Mouse (Mus musculus) limb, embryonic 15.5 days (tissue): Measurements from ENCODE around the gene Tanc1. TPM values are rescaled to one million over a fixed set of nuclear protein-coding genes. Genes with fewer than 3 reads are reported as not detected.

Experiments
- ATAC-seq: fragments of 200-750 bp; cut with Nextera tagmentation; 2 replicates; pipeline ENCODE4 v1.8.0; 2017; ENCODE audit warnings: low read depth, moderate TSS enrichment; ENCODE audit not compliant: insufficient number of reproducible peaks, low FRiP score, low TSS enrichment
- H3K27ac ChIP-seq: fragments of 300-500 bp; sonication (generic); 2 replicates; pipeline ENCODE4 v1.5.1; 2015; ENCODE audit warnings: moderate library complexity, mild to moderate bottlenecking, inconsistent platforms
- H3K27me3 ChIP-seq: fragments of 300-500 bp; sonication (generic); 2 replicates; pipeline ENCODE4 v1.6.1; 2015; ENCODE audit warnings: inconsistent platforms
- H3K36me3 ChIP-seq: fragments of 300-500 bp; sonication (generic); 2 replicates; pipeline ENCODE4 v1.6.1; 2015; ENCODE audit warnings: inconsistent platforms
- H3K4me1 ChIP-seq: fragments of 300-500 bp; sonication (generic); 2 replicates; pipeline ENCODE4 v1.6.1; 2015; ENCODE audit warnings: inconsistent platforms
- H3K4me2 ChIP-seq: fragments of 300-500 bp; sonication (generic); 2 replicates; pipeline ENCODE4 v1.6.1; 2015; ENCODE audit warnings: mild to moderate bottlenecking, inconsistent platforms
- H3K4me3 ChIP-seq: fragments of 300-500 bp; sonication (generic); 2 replicates; pipeline ENCODE4 v1.5.1; 2015; ENCODE audit warnings: mild to moderate bottlenecking, inconsistent platforms
- H3K9ac ChIP-seq: fragments of 300-500 bp; sonication (generic); 2 replicates; pipeline ENCODE4 v1.6.1; 2015; ENCODE audit warnings: inconsistent platforms
- H3K9me3 ChIP-seq: fragments of 300-500 bp; sonication (generic); 2 replicates; pipeline ENCODE4 v1.6.1; 2016; ENCODE audit warnings: inconsistent platforms
- WGBS: fragments of 180-500 bp; shearing (Covaris S2); methylation state at CpG from one replicate; pipeline ENCODE4 v1.1.7; 2015; 5-methylcytosine and 5-hydroxymethylcytosine counted together
- polyA plus RNA-seq: library from polyadenylated mRNA; unstranded; fragments of >200 nt; fragmentation: Nextera tagmentation; extraction: Ambion mirVana; gene quantifications from 2 replicates; pipeline ENCODE4 v1.2.1, GENCODE M21; 2015

Gene Tanc1
- polyA plus RNA-seq, 1 experiment from 2014 or later = 50.6 TPM

GRCm38 (mm10) chr2:59616890-59617289 is 5.0 kb downstream of the Tanc1 start:
- H3K4me2 ChIP-seq = no peak overlapping the region
- H3K4me1 ChIP-seq = peaks cover 33% of the 10 kb centered on the region
- H3K27ac ChIP-seq = no peak overlapping the region
- no peaks in the 10 kb centered on the region for H3K9me3 ChIP-seq
- no peaks in the 10 kb centered on the region for H3K36me3 ChIP-seq
- no peaks in the 10 kb centered on the region for H3K27me3 ChIP-seq
- H3K9ac ChIP-seq = no peak overlapping the region
- WGBS = 50% methylated on average over 2 of the region's 2 CpGs
- no peak overlapping the region for H3K4me3 ChIP-seq
- no peak for ATAC-seq

- no peaks in the 10 kb centered on the region for H3K36me3 ChIP-seq
- H3K4me2 ChIP-seq = no peak overlapping the region
- no peak overlapping the region for H3K4me3 ChIP-seq
- no peaks in the 10 kb centered on the region for H3K9me3 ChIP-seq
- H3K4me1 ChIP-seq = peaks cover 27% of the 10 kb centered on the region
- H3K27me3 ChIP-seq = no peaks in the 10 kb centered on the region
- 84% methylated on average over 7 of the region's 7 CpGs for WGBS
- ATAC-seq = no peak
- H3K9ac ChIP-seq = no peak overlapping the region
- H3K27ac ChIP-seq = no peak overlapping the region
Observed at GRCm38 (mm10) chr2:59618996-59619395, 7.2 kb downstream of the Tanc1 start.

DNA sequence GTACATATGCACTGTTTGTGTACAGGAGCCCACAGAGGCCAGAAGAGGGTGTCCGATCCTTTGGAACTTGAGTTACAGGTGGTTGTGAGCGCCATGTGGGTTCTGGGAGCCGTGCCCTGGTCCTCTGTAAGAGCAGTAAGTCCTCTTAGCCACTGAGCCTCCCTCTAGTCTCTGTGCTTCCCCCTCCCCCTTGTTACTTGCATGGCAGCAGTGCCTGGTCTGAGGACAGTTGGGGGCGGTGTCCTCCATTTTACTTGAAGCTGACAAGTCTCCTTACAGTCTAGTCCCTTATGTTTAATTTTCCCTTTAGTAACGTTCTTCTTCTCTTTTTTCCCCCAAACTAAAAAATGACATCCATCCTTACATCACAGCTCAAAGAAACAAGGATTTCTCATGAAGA is 8.8 kb downstream of the Tanc1 start:
- peaks cover 21% of the 10 kb centered on the region for H3K4me1 ChIP-seq
- no peak overlapping the region for H3K9ac ChIP-seq
- 85% methylated on average over 5 of the region's 5 CpGs for WGBS
- H3K9me3 ChIP-seq = no peaks in the 10 kb centered on the region
- no peak overlapping the region for H3K4me2 ChIP-seq
- no peaks in the 10 kb centered on the region for H3K36me3 ChIP-seq
- H3K4me3 ChIP-seq = no peak overlapping the region
- H3K27me3 ChIP-seq = no peaks in the 10 kb centered on the region
- no peak for ATAC-seq
- H3K27ac ChIP-seq = no peak overlapping the region

- peaks cover 22% of the 10 kb centered on the region for H3K4me1 ChIP-seq
- no peak overlapping the region for H3K4me2 ChIP-seq
- H3K27me3 ChIP-seq = no peaks in the 10 kb centered on the region
- ATAC-seq = no peak
- no peak overlapping the region for H3K9ac ChIP-seq
- no peak overlapping the region for H3K4me3 ChIP-seq
- WGBS = 16% methylated on average over 6 of the region's 6 CpGs
- no peak overlapping the region for H3K27ac ChIP-seq
- no peaks in the 10 kb centered on the region for H3K9me3 ChIP-seq
- H3K36me3 ChIP-seq = no peaks in the 10 kb centered on the region
Observed at GRCm38 (mm10) chr2:59622514-59623139, 10.8 kb downstream of the Tanc1 start.

- no peak overlapping the region for H3K9ac ChIP-seq
- H3K4me2 ChIP-seq = no peak overlapping the region
- no peaks in the 10 kb centered on the region for H3K36me3 ChIP-seq
- no peaks in the 10 kb centered on the region for H3K27me3 ChIP-seq
- no peak overlapping the region for H3K4me3 ChIP-seq
- peaks cover 31% of the 10 kb centered on the region for H3K4me1 ChIP-seq
- no peaks in the 10 kb centered on the region for H3K9me3 ChIP-seq
- WGBS = 69% methylated on average over 5 of the region's 5 CpGs
- no peak overlapping the region for H3K27ac ChIP-seq
- no peak for ATAC-seq
Observed at GRCm38 (mm10) chr2:59623858-59624257, 12.0 kb downstream of the Tanc1 start.

DNA sequence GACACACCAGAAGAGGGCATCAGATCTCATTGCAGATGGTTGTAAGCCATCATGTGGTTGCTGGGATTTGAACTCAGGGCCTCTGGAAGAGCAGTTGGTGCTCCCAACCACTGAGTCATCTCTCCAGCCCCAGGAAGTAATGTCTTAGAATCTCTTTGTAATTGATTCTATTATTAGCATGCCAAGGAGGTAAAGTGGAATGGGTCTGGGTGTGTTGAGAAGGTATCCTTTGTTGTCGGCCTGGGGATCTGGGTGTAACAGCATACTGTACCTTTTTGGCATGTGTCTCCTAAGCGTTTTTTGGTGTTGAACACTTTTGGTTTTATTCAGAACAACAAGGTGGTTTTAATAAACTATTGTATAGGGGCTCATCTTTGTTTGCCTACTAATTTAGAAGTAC is 13.6 kb downstream of the Tanc1 start:
- Histone ChIP-seq H3K4me1 (peaks cover 44% of the 10 kb centered on the region), H3K36me3 (no peaks in the 10 kb centered on the region), H3K27ac (no peak overlapping the region), H3K9me3 (no peaks in the 10 kb centered on the region), H3K27me3 (no peaks in the 10 kb centered on the region), H3K9ac (no peak overlapping the region), H3K4me2 (no peak overlapping the region), H3K4me3 (no peak overlapping the region)
- 54% methylated on average over 2 of the region's 2 CpGs for WGBS
- ATAC-seq = no peak

DNA sequence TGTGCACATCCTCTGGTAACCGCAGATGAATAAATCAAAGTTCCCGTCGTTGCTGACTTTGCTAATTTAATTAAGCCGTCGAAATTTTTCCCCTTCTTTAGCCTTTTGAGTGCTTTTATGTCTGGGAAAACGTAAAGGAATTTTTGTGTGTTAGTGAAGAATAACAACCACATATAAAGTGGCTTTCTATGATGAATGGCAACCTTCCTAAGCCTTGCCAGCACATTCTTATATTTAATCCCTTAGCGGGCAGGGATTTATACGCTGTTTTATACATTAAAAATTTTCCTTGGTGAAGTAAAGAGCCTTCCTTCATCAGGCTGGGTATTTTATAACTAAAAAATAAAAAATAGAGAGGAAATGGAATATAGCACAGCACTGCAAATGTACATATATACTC is 14.1 kb downstream of the Tanc1 start:
- 25% methylated on average over 8 of the region's 8 CpGs for WGBS
- H3K4me1 ChIP-seq = peaks cover 49% of the 10 kb centered on the region
- H3K4me2 ChIP-seq = no peak overlapping the region
- no peaks in the 10 kb centered on the region for H3K9me3 ChIP-seq
- no peak overlapping the region for H3K4me3 ChIP-seq
- no peak overlapping the region for H3K9ac ChIP-seq
- H3K27me3 ChIP-seq = no peaks in the 10 kb centered on the region
- ATAC-seq = no peak
- no peaks in the 10 kb centered on the region for H3K36me3 ChIP-seq
- H3K27ac ChIP-seq = no peak overlapping the region

DNA sequence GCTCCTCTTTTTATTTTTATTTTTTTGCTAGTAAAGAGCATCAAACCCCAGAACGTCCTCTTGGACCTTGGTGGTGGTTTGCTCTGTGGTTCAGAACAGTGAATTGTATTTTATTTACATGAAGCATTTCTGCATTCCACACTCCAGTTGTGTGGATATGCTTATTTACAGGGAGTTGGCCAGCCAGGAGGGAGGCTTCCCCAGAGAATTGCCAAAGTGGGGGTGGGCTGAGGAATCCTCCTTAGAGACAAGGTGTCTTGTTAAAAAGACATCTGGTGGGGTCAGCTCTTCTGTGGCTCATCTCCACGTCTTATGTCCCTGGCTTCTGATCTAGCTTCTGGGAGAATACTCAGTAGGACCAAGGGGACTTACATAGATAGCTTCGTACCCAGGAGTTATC is 14.6 kb downstream of the Tanc1 start:
- H3K27ac ChIP-seq = no peak overlapping the region
- H3K9ac ChIP-seq = no peak overlapping the region
- H3K9me3 ChIP-seq = no peaks in the 10 kb centered on the region
- WGBS = 71% methylated on average over 3 of the region's 3 CpGs
- no peaks in the 10 kb centered on the region for H3K27me3 ChIP-seq
- H3K4me1 ChIP-seq = peaks cover 54% of the 10 kb centered on the region
- no peak overlapping the region for H3K4me3 ChIP-seq
- ATAC-seq = no peak
- no peak overlapping the region for H3K4me2 ChIP-seq
- no peaks in the 10 kb centered on the region for H3K36me3 ChIP-seq

DNA sequence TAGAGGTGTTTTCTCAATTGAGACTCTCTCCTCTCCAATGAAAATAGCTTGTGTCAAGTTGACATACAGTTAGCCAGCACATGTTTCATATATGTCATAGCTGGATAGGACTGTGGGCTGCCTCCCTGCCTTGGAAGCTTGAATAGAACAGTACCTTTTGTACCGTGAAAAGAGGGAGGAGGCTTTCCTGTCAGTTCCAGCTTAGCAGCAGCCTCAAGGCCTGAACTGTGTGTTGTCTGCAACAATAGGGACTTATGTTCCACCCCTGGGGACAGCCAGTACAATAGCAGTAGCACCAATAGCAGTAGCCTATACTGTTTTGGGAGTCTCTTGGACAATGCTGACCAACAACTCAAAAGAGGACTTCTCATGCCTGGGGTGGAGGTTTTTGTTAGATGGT is 15.7 kb downstream of the Tanc1 start:
- H3K9me3 ChIP-seq = no peaks in the 10 kb centered on the region
- no peak overlapping the region for H3K4me3 ChIP-seq
- peaks cover 53% of the 10 kb centered on the region for H3K4me1 ChIP-seq
- no peak overlapping the region for H3K9ac ChIP-seq
- no peak for ATAC-seq
- no peaks in the 10 kb centered on the region for H3K27me3 ChIP-seq
- no peak overlapping the region for H3K27ac ChIP-seq
- no peaks in the 10 kb centered on the region for H3K36me3 ChIP-seq
- H3K4me2 ChIP-seq = no peak overlapping the region
- 37% methylated on average over 1 of the region's 1 CpGs for WGBS

GRCm38 (mm10) chr2:59628057-59628901 is 16.4 kb downstream of the Tanc1 start:
- WGBS = 69% methylated on average over 17 of the region's 17 CpGs
- Histone ChIP-seq H3K4me2 (no peak overlapping the region), H3K36me3 (no peaks in the 10 kb centered on the region), H3K27ac (no peak overlapping the region), H3K9me3 (no peaks in the 10 kb centered on the region), H3K4me1 (peaks cover 51% of the 10 kb centered on the region), H3K9ac (no peak overlapping the region), H3K27me3 (no peaks in the 10 kb centered on the region), H3K4me3 (no peak overlapping the region)
- ATAC-seq = no peak

- Histone ChIP-seq H3K27ac (no peak overlapping the region), H3K36me3 (no peaks in the 10 kb centered on the region), H3K9ac (no peak overlapping the region), H3K27me3 (no peaks in the 10 kb centered on the region), H3K4me3 (no peak overlapping the region), H3K4me1 (peaks cover 51% of the 10 kb centered on the region), H3K4me2 (no peak overlapping the region), H3K9me3 (no peaks in the 10 kb centered on the region)
- 56% methylated on average over 4 of the region's 4 CpGs for WGBS
- ATAC-seq = no peak
Observed at GRCm38 (mm10) chr2:59629829-59630228, 18.0 kb downstream of the Tanc1 start.

DNA sequence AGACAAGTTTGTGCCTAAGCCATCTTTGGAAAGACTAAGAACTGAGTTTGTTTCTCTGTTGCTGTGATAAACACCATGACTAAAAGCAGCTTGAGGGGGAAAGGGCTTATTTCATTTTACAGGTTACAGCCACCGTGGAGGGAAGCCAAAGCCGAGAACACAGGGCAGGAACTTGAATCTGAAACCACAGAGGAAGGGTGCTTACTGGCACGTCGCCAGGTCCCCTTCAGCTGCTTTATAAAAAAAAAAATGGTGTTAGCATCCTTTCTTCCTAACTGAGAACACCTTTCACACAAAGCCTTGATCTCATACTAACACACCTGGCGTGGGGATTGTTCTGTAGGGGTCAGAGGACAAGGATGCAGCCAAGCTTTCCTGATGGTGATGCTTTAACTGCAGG is 19.6 kb downstream of the Tanc1 start:
- Histone ChIP-seq H3K36me3 (no peaks in the 10 kb centered on the region), H3K9me3 (no peaks in the 10 kb centered on the region), H3K27me3 (no peaks in the 10 kb centered on the region), H3K27ac (no peak overlapping the region), H3K4me2 (no peak overlapping the region), H3K9ac (no peak overlapping the region), H3K4me1 (peaks cover 49% of the 10 kb centered on the region), H3K4me3 (no peak overlapping the region)
- no peak for ATAC-seq
- WGBS = 36% methylated on average over 5 of the region's 5 CpGs
